Mouse (Mus musculus): Measurements from ENCODE around the gene Syn3. TPM values are rescaled to one million over a fixed set of nuclear protein-coding genes. Genes with fewer than 3 reads are reported as not detected.

Syn3 gene
- polyA plus RNA-seq, 2 experiments = 0.11 to 0.14 TPM

- Histone ChIP-seq H3K9ac (replicated peaks) (no peak overlapping the region), H3K36me3 (replicated peaks; ENCODE audit: control insufficient read depth, insufficient read depth, low read depth) (no peaks in the 10 kb centered on the region), H3K4me3 (ENCODE audit: insufficient read depth in 1 of 2, low read depth in 2 of 2, low read length in 2 of 2) (no peak overlapping the region), H3K4me1 (replicated peaks; ENCODE audit: control insufficient read depth in 2 of 2, insufficient read depth in 2 of 2, low read length in 1 of 2) (no peaks in the 10 kb centered on the region), H3K4me2 (ENCODE audit: low read depth) (no peak overlapping the region), H3K27me3 (ENCODE audit: control insufficient read depth, insufficient read depth, low read length) (no peaks in the 10 kb centered on the region), H3K9me3 (ENCODE audit: control insufficient read depth, low read length) (no peaks in the 10 kb centered on the region), H3K27ac (no peak overlapping the region)
- WGBS (ENCODE audit: insufficient replicate concordance) = 59% methylated on average over 4 of the region's 4 CpGs
- ATAC-seq (ENCODE audit: insufficient read depth) (no peak), DNase-seq (ENCODE audit: low read depth in 3 of 3, low spot score in 3 of 3) (no peak)
- no peak for TF ChIP-seq CTCF (IDR thresholded peaks at IDR 0.05; ENCODE audit: low read depth)
- no peak for TF ChIP-seq EP300 (IDR thresholded peaks at IDR 0.05; ENCODE audit: low read depth)
These were observed 286.6 kb downstream of the Syn3 start for GRCm38 (mm10) chr10:86212062-86212461.

DNA sequence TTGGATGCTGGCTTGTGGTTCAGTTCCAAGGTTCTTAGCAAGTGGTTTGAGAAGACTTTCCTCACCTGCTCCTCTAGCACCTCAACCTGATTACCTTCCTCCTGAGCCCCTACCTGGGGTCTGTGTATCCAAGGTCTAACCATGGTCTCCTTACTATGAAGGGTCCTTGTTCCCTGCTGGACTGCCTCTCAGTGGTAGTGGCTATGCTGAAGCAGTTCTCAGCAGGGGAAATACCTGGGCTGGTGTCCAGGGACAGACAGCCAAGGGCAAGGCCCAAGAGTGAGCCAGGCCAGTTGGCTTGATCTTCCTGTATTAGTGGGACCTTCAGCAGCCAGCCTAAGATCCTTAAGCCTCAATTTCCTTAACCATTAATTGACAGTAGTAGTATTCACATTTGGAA is 294.8 kb downstream of the Syn3 start:
- DNase-seq (ENCODE audit: low read depth in 3 of 3, low spot score in 3 of 3) = no peak
- H3K27ac ChIP-seq = no peak overlapping the region
- no peaks in the 10 kb centered on the region for H3K4me1 ChIP-seq (replicated peaks; ENCODE audit: control insufficient read depth in 2 of 2, insufficient read depth in 2 of 2, low read length in 1 of 2)
- no peaks in the 10 kb centered on the region for H3K9me3 ChIP-seq (ENCODE audit: control insufficient read depth, low read length)
- no peaks in the 10 kb centered on the region for H3K36me3 ChIP-seq (replicated peaks; ENCODE audit: control insufficient read depth, insufficient read depth, low read depth)
- no peak for ATAC-seq (ENCODE audit: insufficient read depth)
- H3K4me2 ChIP-seq (ENCODE audit: low read depth) = no peak overlapping the region
- no peaks in the 10 kb centered on the region for H3K27me3 ChIP-seq (ENCODE audit: control insufficient read depth, insufficient read depth, low read length)
- TF ChIP-seq EP300 (IDR thresholded peaks at IDR 0.05; ENCODE audit: low read depth) (no peak), CTCF (IDR thresholded peaks at IDR 0.05; ENCODE audit: low read depth) (no peak)
- no peak overlapping the region for H3K9ac ChIP-seq (replicated peaks)
- no peak overlapping the region for H3K4me3 ChIP-seq (ENCODE audit: insufficient read depth in 1 of 2, low read depth in 2 of 2, low read length in 2 of 2)

DNA sequence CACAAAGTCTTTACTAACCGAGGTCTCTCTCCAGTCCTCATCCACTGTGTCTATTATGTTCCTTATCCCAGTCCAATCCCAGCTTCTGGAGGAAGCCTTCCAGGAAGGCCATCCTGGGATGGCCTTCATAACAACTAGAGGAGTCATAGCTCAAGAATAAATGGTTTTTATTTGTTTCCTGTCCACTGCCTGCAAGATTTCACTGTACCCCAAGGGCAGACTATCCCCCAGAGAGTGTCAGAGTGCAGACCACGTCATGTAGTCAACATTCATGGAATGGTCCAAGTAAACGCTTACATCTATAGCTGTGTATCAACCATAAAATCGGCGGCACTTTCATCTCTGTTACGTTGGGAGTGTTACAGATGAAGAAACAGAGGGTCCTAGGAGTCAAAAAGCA is 295.5 kb downstream of the Syn3 start:
- H3K36me3 ChIP-seq (replicated peaks; ENCODE audit: control insufficient read depth, insufficient read depth, low read depth) = no peaks in the 10 kb centered on the region
- no peak overlapping the region for H3K4me2 ChIP-seq (ENCODE audit: low read depth)
- no peak for TF ChIP-seq CTCF (IDR thresholded peaks at IDR 0.05; ENCODE audit: low read depth)
- TF ChIP-seq EP300 (IDR thresholded peaks at IDR 0.05; ENCODE audit: low read depth) = no peak
- no peak overlapping the region for H3K27ac ChIP-seq
- H3K9me3 ChIP-seq (ENCODE audit: control insufficient read depth, low read length) = no peaks in the 10 kb centered on the region
- no peak for ATAC-seq (ENCODE audit: insufficient read depth)
- DNase-seq (ENCODE audit: low read depth in 3 of 3, low spot score in 3 of 3) = no peak
- 59% methylated on average over 6 of the region's 6 CpGs for WGBS (ENCODE audit: insufficient replicate concordance)
- H3K9ac ChIP-seq (replicated peaks) = no peak overlapping the region
- no peaks in the 10 kb centered on the region for H3K4me1 ChIP-seq (replicated peaks; ENCODE audit: control insufficient read depth in 2 of 2, insufficient read depth in 2 of 2, low read length in 1 of 2)
- no peak overlapping the region for H3K4me3 ChIP-seq (ENCODE audit: insufficient read depth in 1 of 2, low read depth in 2 of 2, low read length in 2 of 2)
- H3K27me3 ChIP-seq (ENCODE audit: control insufficient read depth, insufficient read depth, low read length) = no peaks in the 10 kb centered on the region

DNA sequence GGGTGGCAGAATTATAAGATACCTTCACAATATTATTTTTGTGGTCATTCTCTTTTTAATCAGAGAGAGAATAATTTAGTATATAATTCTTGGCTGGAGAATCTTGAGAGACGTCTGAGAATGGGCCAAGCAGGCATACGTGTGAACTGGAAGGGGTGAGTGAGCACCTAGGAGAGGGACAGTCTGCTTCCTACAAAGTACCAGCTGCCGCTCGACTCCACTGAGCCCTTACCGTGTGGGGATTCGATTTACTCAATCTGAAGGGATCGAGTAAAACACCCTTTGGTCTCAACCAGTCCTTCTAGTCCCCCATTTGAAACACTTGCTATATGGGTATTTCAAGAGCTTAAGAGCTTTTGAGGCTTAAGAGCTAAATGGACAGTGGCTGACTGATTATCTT is 296.9 kb downstream of the Syn3 start:
- Histone ChIP-seq H3K4me1 (replicated peaks; ENCODE audit: control insufficient read depth in 2 of 2, insufficient read depth in 2 of 2, low read length in 1 of 2) (no peaks in the 10 kb centered on the region), H3K27me3 (ENCODE audit: control insufficient read depth, insufficient read depth, low read length) (no peaks in the 10 kb centered on the region), H3K9me3 (ENCODE audit: control insufficient read depth, low read length) (no peaks in the 10 kb centered on the region), H3K4me2 (ENCODE audit: low read depth) (no peak overlapping the region), H3K36me3 (replicated peaks; ENCODE audit: control insufficient read depth, insufficient read depth, low read depth) (no peaks in the 10 kb centered on the region), H3K27ac (no peak overlapping the region), H3K9ac (replicated peaks) (no peak overlapping the region), H3K4me3 (ENCODE audit: insufficient read depth in 1 of 2, low read depth in 2 of 2, low read length in 2 of 2) (no peak overlapping the region)
- DNase-seq (ENCODE audit: low read depth in 3 of 3, low spot score in 3 of 3) (no peak), ATAC-seq (ENCODE audit: insufficient read depth) (no peak)
- TF ChIP-seq EP300 (IDR thresholded peaks at IDR 0.05; ENCODE audit: low read depth) (no peak), CTCF (IDR thresholded peaks at IDR 0.05; ENCODE audit: low read depth) (no peak)
- 69% methylated on average over 7 of the region's 7 CpGs for WGBS (ENCODE audit: insufficient replicate concordance)

GRCm38 (mm10) chr10:86201006-86201405 is 297.7 kb downstream of the Syn3 start:
- WGBS (ENCODE audit: insufficient replicate concordance) = 64% methylated on average over 3 of the region's 3 CpGs
- Histone ChIP-seq H3K27me3 (ENCODE audit: control insufficient read depth, insufficient read depth, low read length) (no peaks in the 10 kb centered on the region), H3K4me3 (ENCODE audit: insufficient read depth in 1 of 2, low read depth in 2 of 2, low read length in 2 of 2) (no peak overlapping the region), H3K4me2 (ENCODE audit: low read depth) (no peak overlapping the region), H3K36me3 (replicated peaks; ENCODE audit: control insufficient read depth, insufficient read depth, low read depth) (no peaks in the 10 kb centered on the region), H3K9ac (replicated peaks) (no peak overlapping the region), H3K4me1 (replicated peaks; ENCODE audit: control insufficient read depth in 2 of 2, insufficient read depth in 2 of 2, low read length in 1 of 2) (no peaks in the 10 kb centered on the region), H3K9me3 (ENCODE audit: control insufficient read depth, low read length) (no peaks in the 10 kb centered on the region), H3K27ac (no peak overlapping the region)
- DNase-seq (ENCODE audit: low read depth in 3 of 3, low spot score in 3 of 3) (no peak), ATAC-seq (ENCODE audit: insufficient read depth) (no peak)
- TF ChIP-seq EP300 (IDR thresholded peaks at IDR 0.05; ENCODE audit: low read depth) (no peak), CTCF (IDR thresholded peaks at IDR 0.05; ENCODE audit: low read depth) (no peak)
